Mouse (Mus musculus) liver, embryonic 11.5 days (tissue): Measurements from ENCODE around the gene Muc13. TPM values are rescaled to one million over a fixed set of nuclear protein-coding genes. Genes with fewer than 3 reads are reported as not detected.

Experiments used
- ATAC-seq: fragments of 200-750 bp; cut with Nextera tagmentation; replicated peaks from 2 replicates; pipeline ENCODE4 v1.8.0; 2017; ENCODE audit warnings: moderate number of reproducible peaks, mild to moderate bottlenecking, moderate TSS enrichment, moderate library complexity; ENCODE audit not compliant: low FRiP score
- DNase-seq: peaks from one replicate; pipeline ENCODE4 v3.0.0-alpha.2; 2017; ENCODE audit warnings: low spot score
- H3K27ac ChIP-seq: fragments of 300-500 bp; sonication (generic); 2 replicates; pipeline ENCODE4 v1.5.1; 2014; ENCODE audit warnings: mild to moderate bottlenecking, low read depth, low read length, control low read depth
- H3K27me3 ChIP-seq: fragments of 300-500 bp; sonication (generic); replicated peaks from 2 replicates; pipeline ENCODE4 v1.6.1; 2014; ENCODE audit warnings: low read length, mixed read lengths; ENCODE audit not compliant: control insufficient read depth, insufficient read depth
- H3K36me3 ChIP-seq: fragments of 300-500 bp; sonication (generic); 2 replicates; pipeline ENCODE4 v1.6.1; 2014; ENCODE audit warnings: mild to moderate bottlenecking, low read length, moderate library complexity, mixed read lengths; ENCODE audit not compliant: control insufficient read depth, insufficient read depth
- H3K4me1 ChIP-seq: fragments of 300-500 bp; sonication (generic); replicated peaks from 2 replicates; pipeline ENCODE4 v1.6.1; 2014; ENCODE audit warnings: low read length, mixed read lengths; ENCODE audit not compliant: control insufficient read depth, insufficient read depth
- H3K4me2 ChIP-seq: fragments of 300-500 bp; sonication (generic); 2 replicates; pipeline ENCODE4 v1.6.1; 2014; ENCODE audit warnings: mild to moderate bottlenecking, control low read depth, moderate library complexity
- H3K4me3 ChIP-seq: fragments of 300-500 bp; sonication (generic); 2 replicates; pipeline ENCODE4 v1.5.1; 2014; ENCODE audit warnings: low read depth, low read length, control low read depth
- H3K9ac ChIP-seq: fragments of 300-500 bp; sonication (generic); 2 replicates; pipeline ENCODE4 v1.6.1; 2014; ENCODE audit warnings: low read depth, low read length, control low read depth
- H3K9me3 ChIP-seq: fragments of 300-500 bp; sonication (generic); 2 replicates; pipeline ENCODE4 v1.6.1; 2016; ENCODE audit warnings: low read length, inconsistent platforms, mixed read lengths; ENCODE audit not compliant: control insufficient read depth
- WGBS: fragments of 180-500 bp; shearing (Covaris S2); extraction: QIAGEN DNeasy Blood & Tissue Kit; methylation state at CpG from one replicate; pipeline ENCODE4 v1.1.7; 2014; 5-methylcytosine and 5-hydroxymethylcytosine counted together
- polyA plus RNA-seq: library from polyadenylated mRNA; unstranded; fragments of >200 nt; fragmentation: Nextera tagmentation; extraction: Ambion mirVana; gene quantifications from 2 replicates; pipeline ENCODE4 v1.2.1, GENCODE M21; 2014

The Muc13 gene
- polyA plus RNA-seq, 1 experiment from 2014 or later, result 10.1 TPM

- ATAC-seq (peak; percentile 60), DNase-seq (no peak)
- H3K9me3 ChIP-seq, result no peaks in the 10 kb centered on the region
- H3K9ac ChIP-seq, result 0 out of 2 replicates have a peak overlapping the region, but pooled peaks have one; percentile 16
- H3K27me3 ChIP-seq, result no peaks in the 10 kb centered on the region
- H3K27ac ChIP-seq, result peak overlapping the region; percentile 80
- WGBS, result 70% methylated on average over 7 of the region's 7 CpGs
- peaks cover 12% of the 10 kb centered on the region for H3K4me1 ChIP-seq
- no peak overlapping the region for H3K4me3 ChIP-seq
- H3K36me3 ChIP-seq, result no peaks in the 10 kb centered on the region
- peak overlapping the region; percentile 8 for H3K4me2 ChIP-seq
These were observed 7.0 kb upstream of the Muc13 start for GRCm38 (mm10) chr16:33786657-33787390.

- DNase-seq (no peak), ATAC-seq (no peak)
- H3K9ac ChIP-seq, result no peak overlapping the region
- no peaks in the 10 kb centered on the region for H3K9me3 ChIP-seq
- H3K27me3 ChIP-seq, result no peaks in the 10 kb centered on the region
- H3K27ac ChIP-seq, result peak overlapping the region; percentile 10; the same call in 1 of the 2 replicates
- WGBS, result 48% methylated on average over 4 of the region's 4 CpGs
- no peaks in the 10 kb centered on the region for H3K36me3 ChIP-seq
- peak overlapping the region; percentile 41 for H3K4me2 ChIP-seq
- H3K4me3 ChIP-seq, result peak overlapping the region; percentile 24; the same call in 1 of the 2 replicates
- peaks cover 5% of the 10 kb centered on the region; the same call in 1 of the 2 replicates for H3K4me1 ChIP-seq
These were observed 1.3 kb downstream of the Muc13 start for GRCm38 (mm10) chr16:33795106-33795505.

- peaks cover 5% of the 10 kb centered on the region; the same call in 1 of the 2 replicates for H3K4me1 ChIP-seq
- peak overlapping the region; percentile 31; the same call in 1 of the 2 replicates for H3K9ac ChIP-seq
- H3K36me3 ChIP-seq, result no peaks in the 10 kb centered on the region
- H3K27ac ChIP-seq, result peak overlapping the region; percentile 41; the same call in 1 of the 2 replicates
- H3K4me3 ChIP-seq, result peak overlapping the region; percentile 23
- H3K4me2 ChIP-seq, result peak overlapping the region; percentile 39
- DNase-seq (no peak), ATAC-seq (no peak)
- WGBS, result 37% methylated on average over 6 of the region's 6 CpGs
- no peaks in the 10 kb centered on the region for H3K9me3 ChIP-seq
- H3K27me3 ChIP-seq, result no peaks in the 10 kb centered on the region
These were observed 2.0 kb downstream of the Muc13 start for GRCm38 (mm10) chr16:33795887-33796286.

- 67% methylated on average over 3 of the region's 3 CpGs for WGBS
- Histone ChIP-seq H3K9me3 (no peaks in the 10 kb centered on the region), H3K4me3 (no peak overlapping the region), H3K36me3 (no peaks in the 10 kb centered on the region), H3K9ac (no peak overlapping the region), H3K4me1 (peaks cover 5% of the 10 kb centered on the region; the same call in 1 of the 2 replicates), H3K27ac (no peak overlapping the region), H3K27me3 (no peaks in the 10 kb centered on the region), H3K4me2 (peak overlapping the region; percentile 39; the same call in 1 of the 2 replicates)
- DNase-seq, result no peak
- no peak for ATAC-seq
These were observed 2.9 kb downstream of the Muc13 start for GRCm38 (mm10) chr16:33796756-33797155.

- Histone ChIP-seq H3K9ac (no peak overlapping the region), H3K4me3 (no peak overlapping the region), H3K9me3 (no peaks in the 10 kb centered on the region), H3K27me3 (no peaks in the 10 kb centered on the region), H3K36me3 (no peaks in the 10 kb centered on the region), H3K4me2 (no peak overlapping the region), H3K4me1 (peaks cover 5% of the 10 kb centered on the region; the same call in 1 of the 2 replicates), H3K27ac (no peak overlapping the region)
- no peak for DNase-seq
- ATAC-seq, result no peak
- 38% methylated on average over 5 of the region's 5 CpGs for WGBS
These were observed 4.0 kb downstream of the Muc13 start for GRCm38 (mm10) chr16:33797860-33798259.

GRCm38 (mm10) chr16:33810002-33810401 lies 16.2 kb downstream of the Muc13 start:
- Histone ChIP-seq H3K27ac (no peak overlapping the region), H3K9ac (no peak overlapping the region), H3K36me3 (no peaks in the 10 kb centered on the region), H3K4me1 (no peaks in the 10 kb centered on the region), H3K27me3 (no peaks in the 10 kb centered on the region), H3K4me2 (no peak overlapping the region), H3K9me3 (peaks cover 3% of the 10 kb centered on the region; the same call in 1 of the 2 replicates), H3K4me3 (no peak overlapping the region)
- DNase-seq (no peak), ATAC-seq (no peak)
- WGBS, result 62% methylated on average over 3 of the region's 3 CpGs

GRCm38 (mm10) chr16:33818413-33819165 lies 24.8 kb downstream of the Muc13 start:
- no peaks in the 10 kb centered on the region for H3K4me1 ChIP-seq
- no peak overlapping the region for H3K27ac ChIP-seq
- H3K27me3 ChIP-seq, result no peaks in the 10 kb centered on the region
- DNase-seq, result no peak
- H3K9ac ChIP-seq, result no peak overlapping the region
- no peaks in the 10 kb centered on the region for H3K36me3 ChIP-seq
- no peak overlapping the region for H3K4me2 ChIP-seq
- no peak for ATAC-seq
- no peak overlapping the region for H3K4me3 ChIP-seq
- WGBS, result 84% methylated on average over 7 of the region's 7 CpGs
- no peaks in the 10 kb centered on the region for H3K9me3 ChIP-seq

GRCm38 (mm10) chr16:33820269-33821178 lies 26.7 kb downstream of the Muc13 start:
- DNase-seq (peak; percentile 64), ATAC-seq (no peak)
- Histone ChIP-seq H3K27me3 (no peaks in the 10 kb centered on the region), H3K4me3 (no peak overlapping the region), H3K9ac (no peak overlapping the region), H3K9me3 (no peaks in the 10 kb centered on the region), H3K4me1 (no peaks in the 10 kb centered on the region), H3K4me2 (no peak overlapping the region), H3K27ac (no peak overlapping the region), H3K36me3 (no peaks in the 10 kb centered on the region)
- WGBS, result 21% methylated on average over 17 of the region's 17 CpGs
